Mouse (Mus musculus): ENCODE data around the gene Chid1. TPM values are rescaled to one million over a fixed set of nuclear protein-coding genes. Genes with fewer than 3 reads are reported as not detected.

The Chid1 gene
- total and polyA plus RNA-seq, 2 experiments: 24.2 to 45.1 TPM

- no peaks in the 10 kb centered on the region for H3K27me3 ChIP-seq (ENCODE audit: control insufficient read depth, insufficient read depth, low read length)
- no peak for DNase-seq (ENCODE audit: extremely low read depth, low read depth, low spot score)
- WGBS: 73% methylated on average over 15 of the region's 15 CpGs
- no peak overlapping the region for H3K9ac ChIP-seq (ENCODE audit: low read depth, low read length)
- H3K4me3 ChIP-seq (ENCODE audit: insufficient read depth, low read depth, low read length): no peak overlapping the region
- H3K36me3 ChIP-seq (ENCODE audit: control insufficient read depth, insufficient read depth, low read length): peaks cover 19% of the 10 kb centered on the region; the same call in 1 of the 2 replicates
- TF ChIP-seq CTCF (IDR thresholded peaks at IDR 0.05; ENCODE audit: low read depth, low read length) (peak; percentile 80), POLR2A (IDR thresholded peaks at IDR 0.05; ENCODE audit: extremely low read depth, insufficient read depth, low read length) (no peak)
- no peak overlapping the region for H3K27ac ChIP-seq (replicated peaks; ENCODE audit: insufficient read depth, low read depth, low read length)
- H3K79me2 ChIP-seq (ENCODE audit: control insufficient read depth, insufficient read depth, low read length): peaks cover 8% of the 10 kb centered on the region; the same call in 1 of the 2 replicates
- H3K4me1 ChIP-seq (ENCODE audit: control insufficient read depth, insufficient read depth, low read length): peaks cover 21% of the 10 kb centered on the region; the same call in 1 of the 2 replicates
Measured at GRCm38 (mm10) chr7:141457986-141458660, 81.5 kb downstream of the Chid1 start.

GRCm38 (mm10) chr7:141457236-141457635 is 82.4 kb downstream of the Chid1 start:
- H3K79me2 ChIP-seq (ENCODE audit: control insufficient read depth, insufficient read depth, low read length): peaks cover 8% of the 10 kb centered on the region; the same call in 1 of the 2 replicates
- no peaks in the 10 kb centered on the region for H3K27me3 ChIP-seq (ENCODE audit: control insufficient read depth, insufficient read depth, low read length)
- no peak overlapping the region for H3K4me3 ChIP-seq (ENCODE audit: insufficient read depth, low read depth, low read length)
- H3K4me1 ChIP-seq (ENCODE audit: control insufficient read depth, insufficient read depth, low read length): peaks cover 19% of the 10 kb centered on the region; the same call in 1 of the 2 replicates
- H3K36me3 ChIP-seq (ENCODE audit: control insufficient read depth, insufficient read depth, low read length): peaks cover 19% of the 10 kb centered on the region; the same call in 1 of the 2 replicates
- H3K9ac ChIP-seq (ENCODE audit: low read depth, low read length): no peak overlapping the region
- no peak for TF ChIP-seq CTCF (IDR thresholded peaks at IDR 0.05; ENCODE audit: low read depth, low read length)
- H3K27ac ChIP-seq (replicated peaks; ENCODE audit: insufficient read depth, low read depth, low read length): no peak overlapping the region
- WGBS: 90% methylated on average over 14 of the region's 14 CpGs
- no peak for DNase-seq (ENCODE audit: extremely low read depth, low read depth, low spot score)

- Histone ChIP-seq H3K79me2 (ENCODE audit: control insufficient read depth, insufficient read depth, low read length) (peaks cover 8% of the 10 kb centered on the region; the same call in 1 of the 2 replicates), H3K4me1 (ENCODE audit: control insufficient read depth, insufficient read depth, low read length) (peaks cover 18% of the 10 kb centered on the region; the same call in 1 of the 2 replicates), H3K27ac (replicated peaks; ENCODE audit: insufficient read depth, low read depth, low read length) (peak overlapping the region; percentile 93), H3K9ac (ENCODE audit: low read depth, low read length) (peak overlapping the region; percentile 98; the same call in 1 of the 2 replicates), H3K4me3 (ENCODE audit: insufficient read depth, low read depth, low read length) (peak overlapping the region; percentile 91; the same call in 1 of the 2 replicates), H3K27me3 (ENCODE audit: control insufficient read depth, insufficient read depth, low read length) (no peaks in the 10 kb centered on the region), H3K36me3 (ENCODE audit: control insufficient read depth, insufficient read depth, low read length) (peaks cover 20% of the 10 kb centered on the region; the same call in 1 of the 2 replicates)
- WGBS: 22% methylated on average over 6 of the region's 6 CpGs
- DNase-seq (ENCODE audit: extremely low read depth, low read depth, low spot score): peak; percentile 62
- TF ChIP-seq CTCF (IDR thresholded peaks at IDR 0.05; ENCODE audit: low read depth, low read length) (no peak), POLR2A (IDR thresholded peaks at IDR 0.05; ENCODE audit: extremely low read depth, insufficient read depth, low read length) (no peak)
Measured at GRCm38 (mm10) chr7:141456739-141457138, 82.9 kb downstream of the Chid1 start.

GRCm38 (mm10) chr7:141455610-141456314 is 83.9 kb downstream of the Chid1 start:
- Histone ChIP-seq H3K27ac (replicated peaks; ENCODE audit: insufficient read depth, low read depth, low read length) (peak overlapping the region; percentile 93), H3K79me2 (ENCODE audit: control insufficient read depth, insufficient read depth, low read length) (peaks cover 8% of the 10 kb centered on the region; the same call in 1 of the 2 replicates), H3K4me3 (ENCODE audit: insufficient read depth, low read depth, low read length) (peak overlapping the region; percentile 91), H3K9ac (ENCODE audit: low read depth, low read length) (peak overlapping the region; percentile 98), H3K36me3 (ENCODE audit: control insufficient read depth, insufficient read depth, low read length) (peaks cover 26% of the 10 kb centered on the region; the same call in 1 of the 2 replicates), H3K27me3 (ENCODE audit: control insufficient read depth, insufficient read depth, low read length) (no peaks in the 10 kb centered on the region), H3K4me1 (ENCODE audit: control insufficient read depth, insufficient read depth, low read length) (peaks cover 18% of the 10 kb centered on the region; the same call in 1 of the 2 replicates)
- no peak for TF ChIP-seq CTCF (IDR thresholded peaks at IDR 0.05; ENCODE audit: low read depth, low read length)
- peak; percentile 66 for TF ChIP-seq POLR2A (IDR thresholded peaks at IDR 0.05; ENCODE audit: extremely low read depth, insufficient read depth, low read length)
- DNase-seq (ENCODE audit: extremely low read depth, low read depth, low spot score): peak; percentile 92
- whole genome bisulfite sequencing: 0% methylated on average over 23 of the region's 23 CpGs

- H3K4me1 ChIP-seq (ENCODE audit: control insufficient read depth, insufficient read depth, low read length): peaks cover 18% of the 10 kb centered on the region; the same call in 1 of the 2 replicates
- peaks cover 8% of the 10 kb centered on the region; the same call in 1 of the 2 replicates for H3K79me2 ChIP-seq (ENCODE audit: control insufficient read depth, insufficient read depth, low read length)
- peak within 1 kb of the TSS; percentile 93 for H3K27ac ChIP-seq (replicated peaks; ENCODE audit: insufficient read depth, low read depth, low read length)
- H3K27me3 ChIP-seq (ENCODE audit: control insufficient read depth, insufficient read depth, low read length): no peaks in the 10 kb centered on the region
- H3K36me3 ChIP-seq (ENCODE audit: control insufficient read depth, insufficient read depth, low read length): peaks cover 29% of the 10 kb centered on the region; the same call in 1 of the 2 replicates
- peak; percentile 99 for TF ChIP-seq POLR2A (IDR thresholded peaks at IDR 0.05; ENCODE audit: extremely low read depth, insufficient read depth, low read length)
- no peak for TF ChIP-seq CTCF (IDR thresholded peaks at IDR 0.05; ENCODE audit: low read depth, low read length)
- peak within 1 kb of the TSS; percentile 98 for H3K9ac ChIP-seq (ENCODE audit: low read depth, low read length)
- peak within 1 kb of the TSS; percentile 91 for H3K4me3 ChIP-seq (ENCODE audit: insufficient read depth, low read depth, low read length)
- peak; percentile 74 for DNase-seq (ENCODE audit: extremely low read depth, low read depth, low spot score)
- under 1% methylated on average over 45 of the region's 45 CpGs for WGBS
Measured at GRCm38 (mm10) chr7:141454967-141455551, 84.6 kb downstream of the Chid1 start, which contains the start of gene Pnpla2. Gene Pnpla2, plus strand, starts transcription at chr7:141455198.
